In genomic region chr19:53528131-53528621, GRCm38 (mm10) we compare ENCODE assay signal across 8 mouse cellular contexts. TPM values are rescaled to one million over a fixed set of nuclear protein-coding genes. Genes with fewer than 3 reads are reported as not detected.
DNase-seq lines count a peak whose midpoint lies in the region; ATAC-seq and TF ChIP-seq lines count a peak whose summit lies in the region.

No protein-coding gene starts in this region.

- no peak for DNase-seq in heart, postnatal 4 days
- DNase-seq in spleen, postnatal 36 days (ENCODE audit: low spot score in 2 of 2), result no peak
- DNase-seq in gastrocnemius, postnatal 36 days, result no peak

- no peaks in the 10 kb centered on the region for H3K9me3 ChIP-seq in heart, embryonic 16.5 days (replicated peaks; ENCODE audit: control insufficient read depth, low read length)
- no peaks in the 10 kb centered on the region for H3K9me3 ChIP-seq in hindbrain, embryonic 15.5 days
- no peaks in the 10 kb centered on the region for H3K9me3 ChIP-seq in midbrain, embryonic 16.5 days (replicated peaks; ENCODE audit: control insufficient read depth, low read length, poor library complexity, severe bottlenecking)

- intact Hi-C loops in gastrocnemius, postnatal 36 days (cut with DNase I), result no loop called here

- TF ChIP-seq CTCF in bone marrow, adult 2 months (IDR thresholded peaks at IDR 0.05; ENCODE audit: control insufficient read depth, insufficient read depth, low read length), result no peak

- H3K27ac ChIP-seq in heart, embryonic 16.5 days (ENCODE audit: low read length), result peak overlapping the region; percentile 88
- H3K27ac ChIP-seq in bone marrow, adult 2 months (ENCODE audit: control insufficient read depth, insufficient read depth, low read depth, low read length, poor library complexity), result no peak overlapping the region
- H3K27ac ChIP-seq in hindbrain, embryonic 15.5 days (replicated peaks), result no peak overlapping the region
- no peak overlapping the region for H3K27ac ChIP-seq in midbrain, embryonic 16.5 days (ENCODE audit: low read length)

- no peaks in the 10 kb centered on the region for H3K27me3 ChIP-seq in heart, embryonic 16.5 days (ENCODE audit: control insufficient read depth, insufficient read depth, low read length)
- H3K27me3 ChIP-seq in hindbrain, embryonic 15.5 days, result peaks cover 26% of the 10 kb centered on the region
- H3K27me3 ChIP-seq in midbrain, embryonic 16.5 days (ENCODE audit: control insufficient read depth, insufficient read depth, low read depth, low read length), result peaks cover 23% of the 10 kb centered on the region

- peak overlapping the region; percentile 88 for H3K4me3 ChIP-seq in heart, embryonic 16.5 days (ENCODE audit: low read length)
- H3K4me3 ChIP-seq in bone marrow, adult 2 months (replicated peaks; ENCODE audit: control insufficient read depth, low read depth, low read length), result peak overlapping the region; percentile 71
- peak overlapping the region; percentile 49 for H3K4me3 ChIP-seq in hindbrain, embryonic 15.5 days
- peak overlapping the region; percentile 65 for H3K4me3 ChIP-seq in midbrain, embryonic 16.5 days (ENCODE audit: low read depth, low read length)

- H3K36me3 ChIP-seq in heart, embryonic 16.5 days (ENCODE audit: control insufficient read depth, insufficient read depth), result no peaks in the 10 kb centered on the region
- H3K36me3 ChIP-seq in hindbrain, embryonic 15.5 days, result no peaks in the 10 kb centered on the region
- H3K36me3 ChIP-seq in midbrain, embryonic 16.5 days (ENCODE audit: control insufficient read depth, insufficient read depth, low read length), result no peaks in the 10 kb centered on the region

- peaks cover 37% of the 10 kb centered on the region for H3K4me1 ChIP-seq in heart, embryonic 16.5 days (ENCODE audit: control insufficient read depth, insufficient read depth, low read length)
- H3K4me1 ChIP-seq in bone marrow, adult 2 months (ENCODE audit: control insufficient read depth, insufficient read depth, low read length), result no peaks in the 10 kb centered on the region
- H3K4me1 ChIP-seq in hindbrain, embryonic 15.5 days (replicated peaks), result peaks cover 18% of the 10 kb centered on the region
- H3K4me1 ChIP-seq in midbrain, embryonic 16.5 days (ENCODE audit: control insufficient read depth, insufficient read depth, low read length), result peaks cover 14% of the 10 kb centered on the region

- 4% methylated on average over 13 of the region's 13 CpGs for WGBS in heart, embryonic 16.5 days
- WGBS in bone marrow, adult 2 months, result 14% methylated on average over 13 of the region's 13 CpGs
- WGBS in hindbrain, embryonic 15.5 days, result 1% methylated on average over 13 of the region's 13 CpGs
- WGBS in midbrain, embryonic 16.5 days, result 0% methylated on average over 13 of the region's 13 CpGs

- peak overlapping the region; percentile 94 for H3K4me2 ChIP-seq in heart, embryonic 16.5 days (ENCODE audit: low read depth, low read length)
- peak overlapping the region; percentile 88 for H3K4me2 ChIP-seq in hindbrain, embryonic 15.5 days
- H3K4me2 ChIP-seq in midbrain, embryonic 16.5 days (ENCODE audit: low read length), result peak overlapping the region; percentile 89

- no peak for TF ChIP-seq POLR2A in bone marrow, adult 2 months (IDR thresholded peaks at IDR 0.05; ENCODE audit: borderline replicate concordance, control insufficient read depth, low read depth, low read length)

- H3K9ac ChIP-seq in heart, embryonic 16.5 days (ENCODE audit: low read length), result peak overlapping the region; percentile 92
- H3K9ac ChIP-seq in hindbrain, embryonic 15.5 days, result peak overlapping the region; percentile 30
- peak overlapping the region; percentile 64; the same call in 1 of the 2 replicates for H3K9ac ChIP-seq in midbrain, embryonic 16.5 days (ENCODE audit: low read depth, low read length)

- ATAC-seq in heart, embryonic 16.5 days (replicated peaks; ENCODE audit: extremely low read depth, insufficient read depth, low FRiP score), result no peak
- peak; percentile 40; the same call in 1 of the 2 replicates for ATAC-seq in hindbrain, embryonic 15.5 days (ENCODE audit: low FRiP score, low read depth)
- ATAC-seq in midbrain, embryonic 16.5 days, result peak; percentile 40
- no peak for ATAC-seq in inflammation-experienced regulatory T-cells, adult 6 months

RNA-seq across cellular contexts. Expression of gene Dusp5, which starts 0.7 kb away (rescaled TPM):
- 9.0 and 11.5 TPM in 2 replicates for polyA plus RNA-seq in heart, embryonic 16.5 days (2015; fragmentation: Nextera tagmentation; extraction: Ambion mirVana)
- total RNA-seq in heart, postnatal 4 days (2021), result 10 to 100 TPM; 18.7 to 20.7 TPM
- 4.4 and 9.7 TPM in 2 replicates for polyA plus RNA-seq in bone marrow, adult 2 months (2011; ENCODE audit: insufficient read depth, insufficient read length, low replicate concordance, missing spikeins)
- 6.3 and 7.7 TPM in 2 replicates for polyA plus RNA-seq in hindbrain, embryonic 15.5 days (2015; fragmentation: Nextera tagmentation; extraction: Ambion mirVana)
- 2.2 and 3.0 TPM in 2 replicates for polyA plus RNA-seq in midbrain, embryonic 16.5 days (2015; fragmentation: Nextera tagmentation; extraction: Ambion mirVana)
- total RNA-seq in gastrocnemius, postnatal 36 days (2021), result 1 to 10 TPM; 1.1 to 1.2 TPM
- 10 to 100 TPM in 1 of 3 experiments, 1 to 10 TPM in 2; 5.8 to 13.8 (median 6.4) TPM for polyA plus RNA-seq in inflammation-experienced regulatory T-cells, adult 6 months (2017; shearing (Covaris generic))

Comparison
In these comparisons a context has a peak if more than half of its experiments do, and no peak if none do; other contexts are left out.
1. ATAC-seq: peak in hindbrain, embryonic 15.5 days (single experiment) and midbrain, embryonic 16.5 days (single experiment); none in heart, embryonic 16.5 days (single experiment) and inflammation-experienced regulatory T-cells, adult 6 months (single experiment).
2. H3K9ac ChIP-seq: peak in every context shown above with its lines; median percentile 92 in heart, embryonic 16.5 days; 64 in midbrain, embryonic 16.5 days; 30 in hindbrain, embryonic 15.5 days.
3. Peak in every context shown above with its lines, with median percentiles within 50 percentile points of each other: H3K4me2 ChIP-seq and H3K4me3 ChIP-seq.